Mouse (Mus musculus) liver, adult 2 months (tissue): ENCODE data around the gene Atp6v1a. TPM values are rescaled to one million over a fixed set of nuclear protein-coding genes. Genes with fewer than 3 reads are reported as not detected.

Experiments used
- DNase-seq: peaks from one replicate; pipeline ENCODE4 v3.0.0-alpha.2; 2011; ENCODE audit warnings: low read depth, low spot score; ENCODE audit errors: extremely low read depth
- H3K27ac ChIP-seq: fragments of 200-500 bp; replicated peaks from 2 replicates; pipeline ENCODE4 v1.5.1; 2012; ENCODE audit warnings: low read depth, mild to moderate bottlenecking, control low read depth, inconsistent platforms, low read length; ENCODE audit not compliant: insufficient read depth
- H3K27me3 ChIP-seq: fragments of 200-500 bp; 2 replicates; pipeline ENCODE4 v1.6.1; 2012; ENCODE audit warnings: mild to moderate bottlenecking, moderate library complexity, low read length, inconsistent platforms; ENCODE audit not compliant: control insufficient read depth, insufficient read depth
- H3K36me3 ChIP-seq: fragments of 200-500 bp; 2 replicates; pipeline ENCODE4 v1.6.1; 2012; ENCODE audit warnings: low read length, inconsistent platforms; ENCODE audit not compliant: control insufficient read depth, insufficient read depth
- H3K4me1 ChIP-seq: fragments of 200-500 bp; 2 replicates; pipeline ENCODE4 v1.6.1; 2011; ENCODE audit warnings: low read length; ENCODE audit not compliant: control insufficient read depth, insufficient read depth
- H3K4me3 ChIP-seq: fragments of 200-500 bp; 2 replicates; pipeline ENCODE4 v1.5.1; 2011; ENCODE audit warnings: low read depth, mild to moderate bottlenecking, control low read depth, low read length, moderate library complexity; ENCODE audit not compliant: insufficient read depth
- H3K79me2 ChIP-seq: fragments of 200-500 bp; 2 replicates; pipeline ENCODE4 v1.6.1; 2012; ENCODE audit warnings: inconsistent platforms, mild to moderate bottlenecking, low read length, moderate library complexity; ENCODE audit not compliant: control insufficient read depth, insufficient read depth
- H3K9ac ChIP-seq: fragments of 200-500 bp; 2 replicates; pipeline ENCODE4 v1.6.1; 2012; ENCODE audit warnings: low read depth, mild to moderate bottlenecking, control low read depth, inconsistent platforms, low read length
- CTCF ChIP-seq: fragments of 200-500 bp; IDR thresholded peaks from 2 replicates; pipeline ENCODE4 v1.5.1; 2011; ENCODE audit warnings: low read depth, low read length, control low read depth
- POLR2A ChIP-seq: fragments of 200-500 bp; IDR thresholded peaks from 2 replicates; pipeline ENCODE4 v1.6.1; 2011; ENCODE audit warnings: low read length, control low read depth; ENCODE audit not compliant: insufficient read depth; ENCODE audit errors: extremely low read depth
- WGBS: fragments of 180-500 bp; shearing (Covaris S2); methylation state at CpG from one replicate; pipeline ENCODE4 v1.1.7; 2018; 5-methylcytosine and 5-hydroxymethylcytosine counted together
- polyA plus RNA-seq: library from polyadenylated mRNA; depleted of rRNA; stranded (reverse); fragments of >200 nt; gene quantifications from 2 replicates; pipeline ENCODE4 v1.2.3, GENCODE M21; 2012
- total RNA-seq: library from RNA; depleted of rRNA; stranded (reverse); fragments of >200 nt; gene quantifications from 2 replicates; pipeline ENCODE4 v1.2.3, GENCODE M21; 2014

The Atp6v1a gene
- total and polyA plus RNA-seq, 2 experiments = 11.9 to 39.2 TPM

GRCm38 (mm10) chr16:44122982-44123725, 16.4 kb downstream of the Atp6v1a start:
- TF ChIP-seq CTCF (no peak), POLR2A (no peak)
- 85% methylated on average over 7 of the region's 7 CpGs for WGBS
- no peaks in the 10 kb centered on the region for H3K27me3 ChIP-seq
- no peak overlapping the region for H3K9ac ChIP-seq
- no peak overlapping the region for H3K4me3 ChIP-seq
- no peak for DNase-seq
- no peaks in the 10 kb centered on the region for H3K36me3 ChIP-seq
- H3K79me2 ChIP-seq = peaks cover 17% of the 10 kb centered on the region; the same call in 1 of the 2 replicates
- H3K27ac ChIP-seq = no peak overlapping the region
- H3K4me1 ChIP-seq = no peaks in the 10 kb centered on the region; the same call in 1 of the 2 replicates

DNA sequence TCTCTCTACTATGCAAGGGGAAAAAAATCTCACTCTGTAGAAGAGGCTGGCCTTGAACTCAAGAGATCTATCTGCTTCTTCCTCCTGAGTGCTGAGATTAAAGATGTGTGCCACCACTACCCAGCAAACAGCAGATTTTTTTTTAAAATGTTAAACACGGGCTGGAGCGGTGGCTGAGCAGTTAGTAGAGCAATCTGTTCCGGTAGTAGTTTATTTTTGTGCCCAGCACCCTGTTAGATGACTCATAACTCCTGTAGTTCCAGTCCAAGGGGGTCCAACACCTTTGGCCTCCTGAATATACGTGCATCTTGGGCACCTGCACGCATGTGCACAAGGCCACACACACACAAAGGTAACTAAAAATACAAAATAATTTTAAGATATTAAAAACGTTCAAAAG, 16.9 kb downstream of the Atp6v1a start:
- TF ChIP-seq POLR2A (no peak), CTCF (no peak)
- Histone ChIP-seq H3K36me3 (no peaks in the 10 kb centered on the region), H3K27ac (no peak overlapping the region), H3K27me3 (no peaks in the 10 kb centered on the region), H3K4me1 (no peaks in the 10 kb centered on the region; the same call in 1 of the 2 replicates), H3K79me2 (peaks cover 15% of the 10 kb centered on the region; the same call in 1 of the 2 replicates), H3K9ac (no peak overlapping the region), H3K4me3 (no peak overlapping the region)
- 85% methylated on average over 6 of the region's 6 CpGs for WGBS
- no peak for DNase-seq

- WGBS = 91% methylated on average over 6 of the region's 6 CpGs
These were observed 17.4 kb downstream of the Atp6v1a start for GRCm38 (mm10) chr16:44122122-44122521.

GRCm38 (mm10) chr16:44119753-44120501, 19.6 kb downstream of the Atp6v1a start:
- WGBS = 80% methylated on average over 7 of the region's 7 CpGs

More at GRCm38 (mm10) chr16:44122122-44122521, 17.4 kb downstream of the Atp6v1a start:
- Histone ChIP-seq H3K27ac (no peak overlapping the region), H3K27me3 (no peaks in the 10 kb centered on the region), H3K9ac (no peak overlapping the region), H3K36me3 (no peaks in the 10 kb centered on the region), H3K79me2 (peaks cover 14% of the 10 kb centered on the region; the same call in 1 of the 2 replicates), H3K4me3 (no peak overlapping the region), H3K4me1 (no peaks in the 10 kb centered on the region; the same call in 1 of the 2 replicates)
- TF ChIP-seq POLR2A = no peak
- TF ChIP-seq CTCF = no peak
- DNase-seq = no peak

DNA sequence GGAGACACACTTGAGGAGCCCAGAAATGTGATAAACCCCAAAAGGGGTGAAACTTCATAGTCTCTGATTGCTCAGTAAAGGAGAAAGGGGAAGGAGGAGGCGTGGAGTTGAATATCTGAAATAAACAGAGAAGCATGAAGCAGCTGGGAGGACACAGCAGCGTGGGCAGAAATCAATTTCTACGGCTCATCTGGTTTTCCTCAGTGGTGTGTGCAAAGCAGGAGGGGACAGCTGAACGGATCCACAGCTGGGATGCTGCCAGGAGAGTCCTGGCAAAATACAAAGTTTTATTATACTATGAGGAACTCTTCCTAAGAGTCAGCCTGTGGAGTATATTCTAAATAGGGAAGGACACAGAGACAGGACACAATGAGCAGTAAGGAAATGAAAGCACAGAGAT, 30.5 kb downstream of the Atp6v1a start:
- TF ChIP-seq CTCF = no peak
- TF ChIP-seq POLR2A = no peak
- no peak for DNase-seq
- no peak overlapping the region for H3K4me3 ChIP-seq
- H3K27me3 ChIP-seq = no peaks in the 10 kb centered on the region
- no peaks in the 10 kb centered on the region for H3K4me1 ChIP-seq
- no peaks in the 10 kb centered on the region for H3K79me2 ChIP-seq
- 79% methylated on average over 4 of the region's 4 CpGs for WGBS
- peaks cover 49% of the 10 kb centered on the region for H3K36me3 ChIP-seq
- no peak overlapping the region for H3K27ac ChIP-seq
- H3K9ac ChIP-seq = no peak overlapping the region

More at GRCm38 (mm10) chr16:44119753-44120501, 19.6 kb downstream of the Atp6v1a start:
- H3K4me1 ChIP-seq = no peaks in the 10 kb centered on the region
- H3K4me3 ChIP-seq = no peak overlapping the region
- peaks cover 10% of the 10 kb centered on the region for H3K36me3 ChIP-seq
- no peak overlapping the region; the same call in 1 of the 2 replicates for H3K27ac ChIP-seq
- no peaks in the 10 kb centered on the region for H3K27me3 ChIP-seq
- H3K9ac ChIP-seq = no peak overlapping the region
- DNase-seq = peak; percentile 42
- H3K79me2 ChIP-seq = peaks cover 7% of the 10 kb centered on the region; the same call in 1 of the 2 replicates
- TF ChIP-seq POLR2A (no peak), CTCF (no peak)

DNA sequence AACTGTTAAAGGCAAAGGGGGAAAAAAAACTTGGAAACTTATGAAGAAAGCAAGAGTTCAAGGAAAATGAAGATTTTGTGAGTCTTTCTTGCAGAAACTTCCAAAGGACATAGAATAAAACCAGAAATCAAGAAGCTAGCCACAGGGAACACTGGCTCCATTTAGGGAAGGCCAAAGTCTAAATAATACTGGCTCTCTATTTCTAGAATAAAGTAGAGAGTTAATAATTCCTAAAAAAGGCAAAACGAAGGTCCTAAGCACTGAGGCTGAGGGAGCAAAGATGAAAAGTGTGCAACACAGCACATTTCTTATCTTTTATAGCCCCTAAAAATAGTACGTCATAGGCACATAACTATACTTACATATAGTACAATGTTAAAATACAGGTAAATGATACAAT, 34.3 kb downstream of the Atp6v1a start:
- no peaks in the 10 kb centered on the region for H3K4me1 ChIP-seq
- DNase-seq = peak; percentile 22
- no peak overlapping the region for H3K9ac ChIP-seq
- H3K4me3 ChIP-seq = no peak overlapping the region
- no peak for TF ChIP-seq POLR2A
- no peak for TF ChIP-seq CTCF
- H3K27me3 ChIP-seq = no peaks in the 10 kb centered on the region
- H3K79me2 ChIP-seq = no peaks in the 10 kb centered on the region
- 52% methylated on average over 2 of the region's 2 CpGs for WGBS
- H3K36me3 ChIP-seq = peaks cover 55% of the 10 kb centered on the region
- H3K27ac ChIP-seq = no peak overlapping the region
